Mouse (Mus musculus) G1E (cell line): ENCODE results near the gene Eng. TPM values are rescaled to one million over a fixed set of nuclear protein-coding genes. Genes with fewer than 3 reads are reported as not detected.

ENCODE experiments used
- ATAC-seq: 2 replicates; pipeline ENCODE4 v1.8.0; 2016; ENCODE audit warnings: mild to moderate bottlenecking; ENCODE audit not compliant: insufficient number of reproducible peaks, poor library complexity, low FRiP score, severe bottlenecking; ENCODE audit errors: extremely low read depth
- DNase-seq: peaks from one replicate; pipeline ENCODE4 v3.0.0; 2012; ENCODE audit warnings: low spot score
- H3K27me3 ChIP-seq: 2 replicates; pipeline ENCODE4 v1.6.1; 2012; ENCODE audit warnings: mild to moderate bottlenecking, low read length, inconsistent platforms; ENCODE audit not compliant: insufficient read depth
- H3K36me3 ChIP-seq: replicated peaks from 2 replicates; pipeline ENCODE3; 2012; ENCODE audit warnings: mild to moderate bottlenecking, inconsistent platforms
- H3K4me1 ChIP-seq: 2 replicates; pipeline ENCODE4 v1.6.1; 2012; ENCODE audit warnings: low read depth, low read length, inconsistent platforms, mixed read lengths; ENCODE audit not compliant: insufficient read depth
- H3K4me3 ChIP-seq: 2 replicates; pipeline ENCODE4 v1.5.1; 2012; ENCODE audit warnings: low read depth, mild to moderate bottlenecking, inconsistent platforms, low read length, moderate library complexity, mixed read lengths
- H3K9me3 ChIP-seq: replicated peaks from 2 replicates; pipeline ENCODE4 v1.6.1; 2012; ENCODE audit warnings: inconsistent platforms
- CTCF ChIP-seq: IDR thresholded peaks from 2 replicates; pipeline ENCODE4 v1.5.1; 2012; ENCODE audit warnings: low read depth, low read length, inconsistent platforms, mixed read lengths
- GATA1 ChIP-seq: IDR thresholded peaks from 2 replicates; pipeline ENCODE4 v1.6.1; 2012; ENCODE audit warnings: borderline replicate concordance, low read length, inconsistent platforms, mixed read lengths
- GATA2 ChIP-seq: IDR thresholded peaks from 2 replicates; pipeline ENCODE4 v1.6.1; 2012; ENCODE audit warnings: low read depth, low read length, inconsistent platforms, borderline replicate concordance
- POLR2AphosphoS5 ChIP-seq: IDR thresholded peaks from 2 replicates; pipeline ENCODE4 v1.6.1; 2012; ENCODE audit warnings: low read depth, low read length, inconsistent platforms; ENCODE audit not compliant: insufficient replicate concordance
- TAL1 ChIP-seq: conservative IDR thresholded peaks from 2 replicates; pipeline ENCODE4 v1.6.1; 2012; ENCODE audit warnings: low read depth, low read length, inconsistent platforms, mixed read lengths
- polyA plus RNA-seq: library from polyadenylated mRNA; stranded (reverse); fragments of >175 nt; gene quantifications from 2 replicates; pipeline ENCODE4 v1.2.3, GENCODE M21; 2012
- total RNA-seq, 2 experiments: library from RNA; stranded (forward) in 1 of 2; stranded (reverse) in 1 of 2; fragments of 200-1000 nt in 1 of 2; fragments of >200 nt in 1 of 2; fragmentation: Nextera tagmentation in 1 of 2; gene quantifications; 2 replicates each; pipeline ENCODE4 v1.2.3; 2014 to 2017

Gene Eng
- total and polyA plus RNA-seq, 3 experiments = 0.93 to 6.3 (median 4.4) TPM

- Histone ChIP-seq H3K36me3 (peaks cover 96% of the 10 kb centered on the region), H3K4me1 (peaks cover 49% of the 10 kb centered on the region), H3K4me3 (no peak overlapping the region), H3K9me3 (no peaks in the 10 kb centered on the region), H3K27me3 (no peaks in the 10 kb centered on the region)
- ATAC-seq (no peak), DNase-seq (no peak)
- TF ChIP-seq TAL1 = no peak
- TF ChIP-seq POLR2AphosphoS5 = no peak
- no peak for TF ChIP-seq GATA1
- no peak for TF ChIP-seq GATA2
- TF ChIP-seq CTCF = no peak
These were observed 60.6 kb downstream of the Eng start for GRCm38 (mm10) chr2:32706971-32707370.

GRCm38 (mm10) chr2:32708643-32709042, 62.2 kb downstream of the Eng start:
- Histone ChIP-seq H3K4me1 (peaks cover 53% of the 10 kb centered on the region), H3K36me3 (peaks cover 79% of the 10 kb centered on the region), H3K27me3 (no peaks in the 10 kb centered on the region), H3K4me3 (no peak overlapping the region; the same call in 1 of the 2 replicates), H3K9me3 (no peaks in the 10 kb centered on the region)
- DNase-seq = peak; percentile 74
- ATAC-seq = no peak
- no peak for TF ChIP-seq TAL1
- peak; percentile 61 for TF ChIP-seq CTCF

GRCm38 (mm10) chr2:32709521-32710137, 63.2 kb downstream of the Eng start:
- Histone ChIP-seq H3K4me1 (peaks cover 63% of the 10 kb centered on the region), H3K4me3 (peak overlapping the region; percentile 54; the same call in 1 of the 2 replicates), H3K36me3 (peaks cover 69% of the 10 kb centered on the region), H3K27me3 (no peaks in the 10 kb centered on the region), H3K9me3 (no peaks in the 10 kb centered on the region)
- DNase-seq = no peak
- no peak for ATAC-seq
- TF ChIP-seq POLR2AphosphoS5 = no peak
- TF ChIP-seq GATA1 = no peak
- no peak for TF ChIP-seq GATA2
- no peak for TF ChIP-seq CTCF
- TF ChIP-seq TAL1 = no peak

GRCm38 (mm10) chr2:32710425-32710824, 64.0 kb downstream of the Eng start:
- H3K9me3 ChIP-seq = no peaks in the 10 kb centered on the region
- DNase-seq (peak; percentile 57), ATAC-seq (no peak)
- H3K36me3 ChIP-seq = peaks cover 61% of the 10 kb centered on the region
- H3K4me1 ChIP-seq = peaks cover 69% of the 10 kb centered on the region
- no peaks in the 10 kb centered on the region for H3K27me3 ChIP-seq
- no peak for TF ChIP-seq GATA1
- no peak for TF ChIP-seq GATA2
- TF ChIP-seq TAL1 = no peak
- TF ChIP-seq CTCF = no peak
- TF ChIP-seq POLR2AphosphoS5 = no peak
- H3K4me3 ChIP-seq = peak overlapping the region; percentile 54; the same call in 1 of the 2 replicates

- Histone ChIP-seq H3K9me3 (no peaks in the 10 kb centered on the region), H3K36me3 (peaks cover 51% of the 10 kb centered on the region), H3K4me1 (peaks cover 67% of the 10 kb centered on the region), H3K4me3 (peak overlapping the region; percentile 93), H3K27me3 (peaks cover 2% of the 10 kb centered on the region; the same call in 1 of the 2 replicates)
- DNase-seq = no peak
- ATAC-seq = no peak
- no peak for TF ChIP-seq TAL1
- TF ChIP-seq POLR2AphosphoS5 = no peak
- TF ChIP-seq CTCF = no peak
- TF ChIP-seq GATA2 = no peak
- no peak for TF ChIP-seq GATA1
These were observed 65.1 kb downstream of the Eng start for GRCm38 (mm10) chr2:32711301-32712056.

GRCm38 (mm10) chr2:32712108-32712551, 65.7 kb downstream of the Eng start:
- peak; percentile 32; the same call in 1 of the 2 replicates for ATAC-seq
- Histone ChIP-seq H3K36me3 (peaks cover 44% of the 10 kb centered on the region), H3K9me3 (no peaks in the 10 kb centered on the region), H3K4me3 (peak overlapping the region; percentile 93), H3K27me3 (peaks cover 4% of the 10 kb centered on the region; the same call in 1 of the 2 replicates), H3K4me1 (peaks cover 62% of the 10 kb centered on the region)
- TF ChIP-seq GATA1 (no peak), CTCF (no peak), GATA2 (no peak), POLR2AphosphoS5 (no peak), TAL1 (no peak)
- peak; percentile 93 for DNase-seq
